Mouse (Mus musculus) liver, embryonic 14.5 days (tissue): ENCODE results near the gene Zbtb3. TPM values are rescaled to one million over a fixed set of nuclear protein-coding genes. Genes with fewer than 3 reads are reported as not detected.
A peak's percentile ranks its signal among the peaks of the same experiment; 100 is the strongest.

Experiments
- ATAC-seq: fragments of 200-750 bp; cut with Nextera tagmentation; 2 replicates; pipeline ENCODE4 v1.8.0; 2017; ENCODE audit warnings: moderate number of reproducible peaks, mild to moderate bottlenecking, moderate library complexity; ENCODE audit not compliant: insufficient read depth
- DNase-seq, 3 experiments: peaks; one replicate each; pipeline ENCODE4 v3.0.0-alpha.2; 2012 to 2013; ENCODE audit warnings: low read depth in 3 of 3, low spot score in 3 of 3
- H3K27ac ChIP-seq: fragments of 300-500 bp; sonication (generic); 2 replicates; pipeline ENCODE4 v1.5.1; 2014; ENCODE audit warnings: moderate library complexity, mild to moderate bottlenecking, control low read depth, inconsistent platforms
- H3K27me3 ChIP-seq: fragments of 300-500 bp; sonication (generic); 2 replicates; pipeline ENCODE4 v1.6.1; 2014; ENCODE audit warnings: mild to moderate bottlenecking, low read length, moderate library complexity; ENCODE audit not compliant: control insufficient read depth, insufficient read depth
- H3K36me3 ChIP-seq: fragments of 300-500 bp; sonication (generic); replicated peaks from 2 replicates; pipeline ENCODE4 v1.6.1; 2014; ENCODE audit warnings: low read depth; ENCODE audit not compliant: control insufficient read depth, insufficient read depth
- H3K4me1 ChIP-seq, 2 experiments: fragments of 200-500 bp in 1 of 2; fragments of 300-500 bp in 1 of 2; sonication (generic) in 1 of 2; replicated peaks; 2 replicates each; pipeline ENCODE4 v1.6.1; 2012 to 2014; ENCODE audit warnings: antibody characterized with exemption in 1 of 2, inconsistent platforms in 1 of 2, low read length in 1 of 2; ENCODE audit not compliant: control insufficient read depth in 2 of 2, insufficient read depth in 2 of 2
- H3K4me2 ChIP-seq: fragments of 300-500 bp; sonication (generic); 2 replicates; pipeline ENCODE4 v1.6.1; 2014; ENCODE audit warnings: low read depth, mild to moderate bottlenecking, control low read depth, moderate library complexity
- H3K4me3 ChIP-seq, 2 experiments: fragments of 200-500 bp in 1 of 2; fragments of 300-500 bp in 1 of 2; sonication (generic) in 1 of 2; 2 replicates each; pipeline ENCODE4 v1.5.1; 2012 to 2014; ENCODE audit warnings: low read depth in 2 of 2, low read length in 2 of 2, mild to moderate bottlenecking in 2 of 2, control low read depth in 1 of 2, inconsistent platforms in 1 of 2, moderate library complexity in 1 of 2; ENCODE audit not compliant: insufficient read depth in 1 of 2
- H3K9ac ChIP-seq: fragments of 300-500 bp; sonication (generic); replicated peaks from 2 replicates; pipeline ENCODE4 v1.6.1; 2014; ENCODE audit warnings: mild to moderate bottlenecking, control low read depth, moderate library complexity
- H3K9me3 ChIP-seq: fragments of 300-500 bp; sonication (generic); 2 replicates; pipeline ENCODE4 v1.6.1; 2016; ENCODE audit warnings: low read length, mixed read lengths; ENCODE audit not compliant: control insufficient read depth
- CTCF ChIP-seq: IDR thresholded peaks from 2 replicates; pipeline ENCODE4 v1.5.1; 2016; ENCODE audit warnings: antibody characterized with exemption, low read depth, control low read depth
- EP300 ChIP-seq: IDR thresholded peaks from 2 replicates; pipeline ENCODE4 v1.6.1; 2016; ENCODE audit warnings: antibody characterized with exemption, low read depth
- WGBS: fragments of 180-500 bp; shearing (Covaris S2); extraction: QIAGEN DNeasy Blood & Tissue Kit; methylation state at CpG from one replicate; pipeline ENCODE4 v1.1.7; 2014; ENCODE audit not compliant: insufficient replicate concordance; 5-methylcytosine and 5-hydroxymethylcytosine counted together
- polyA plus RNA-seq, 2 experiments: library from polyadenylated mRNA; depleted of rRNA in 1 of 2; stranded (reverse) in 1 of 2; unstranded in 1 of 2; fragments of >200 nt; fragmentation: Nextera tagmentation in 1 of 2; extraction: Ambion mirVana in 1 of 2; gene quantifications; 2 replicates each; pipeline versions ENCODE4 v1.2.1 to v1.2.3; 2012 to 2014

The Zbtb3 gene
- polyA plus RNA-seq, 2 experiments: 0.98 to 1.5 TPM

- Histone ChIP-seq H3K4me1 (peaks cover 14 to 18% of the 10 kb centered on the region in 2 experiments), H3K9ac (peak overlapping the region; percentile 97), H3K4me3 (peak overlapping the region in 1 of 2 experiments; percentile 92; a peak in 2 of 4 replicates), H3K4me2 (peak overlapping the region; percentile 95), H3K9me3 (no peaks in the 10 kb centered on the region), H3K27ac (peak overlapping the region; percentile 27), H3K27me3 (no peaks in the 10 kb centered on the region), H3K36me3 (peaks cover 27% of the 10 kb centered on the region)
- DNase-seq (no peak), ATAC-seq (no peak)
- TF ChIP-seq EP300: no peak
- TF ChIP-seq CTCF: no peak
- whole genome bisulfite sequencing: 26% methylated on average over 2 of the region's 2 CpGs
Measured at GRCm38 (mm10) chr19:8758899-8759298, 43.5 kb upstream of the Zbtb3 start.

DNA sequence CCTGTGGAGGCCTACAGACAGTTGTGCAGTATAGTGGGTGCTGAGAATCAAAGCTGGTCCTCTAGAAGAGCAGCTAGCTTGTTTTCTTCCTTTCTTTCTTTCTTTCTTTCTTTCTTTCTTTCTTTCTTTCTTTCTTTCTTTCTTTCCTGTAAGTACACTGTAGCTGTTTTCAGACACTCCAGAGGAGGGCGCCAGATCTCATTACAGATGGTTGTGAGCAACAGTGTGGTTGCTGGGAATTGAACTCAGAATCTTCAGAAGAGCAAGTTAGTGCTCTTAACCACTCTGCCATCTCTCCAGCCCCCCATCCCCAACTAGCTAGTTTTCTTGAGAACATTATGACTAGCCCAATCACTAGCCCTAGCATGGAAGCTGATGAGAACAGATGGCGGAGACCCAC lies 41.6 kb upstream of the Zbtb3 start:
- Histone ChIP-seq H3K4me2 (no peak overlapping the region), H3K27ac (no peak overlapping the region), H3K36me3 (peaks cover 36% of the 10 kb centered on the region), H3K9me3 (no peaks in the 10 kb centered on the region; the same call in 1 of the 2 replicates), H3K4me1 (peaks cover 13 to 15% of the 10 kb centered on the region in 2 experiments), H3K4me3 (no peak overlapping the region), H3K27me3 (no peaks in the 10 kb centered on the region), H3K9ac (no peak overlapping the region)
- ATAC-seq: no peak
- TF ChIP-seq EP300 (no peak), CTCF (peak; percentile 32; the same call in 1 of the 2 replicates)
- 77% methylated on average over 2 of the region's 2 CpGs for WGBS
- no peak for DNase-seq

DNA sequence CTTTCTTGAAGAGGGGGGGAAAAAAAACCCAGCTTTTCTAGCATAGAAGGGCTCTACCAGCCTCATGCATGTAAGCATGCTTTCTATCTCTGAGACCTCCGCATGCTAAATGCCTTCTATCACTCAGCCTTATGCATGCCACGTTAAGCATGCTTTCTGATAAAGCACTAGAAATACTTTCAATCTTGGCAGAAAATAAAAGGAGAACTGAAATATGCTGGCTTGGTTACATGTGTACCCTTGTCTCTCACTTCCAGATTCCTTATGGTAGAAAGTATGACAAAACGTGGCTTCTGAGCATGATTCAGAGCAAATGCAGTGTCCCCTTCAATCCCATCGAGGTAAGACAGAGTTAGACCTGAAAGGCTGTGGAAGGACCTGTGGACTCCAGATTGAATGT lies 39.1 kb upstream of the Zbtb3 start:
- H3K4me3 ChIP-seq: no peak overlapping the region
- H3K27me3 ChIP-seq: no peaks in the 10 kb centered on the region
- peaks cover 7 to 8% of the 10 kb centered on the region in 2 experiments for H3K4me1 ChIP-seq
- H3K9me3 ChIP-seq: no peaks in the 10 kb centered on the region; the same call in 1 of the 2 replicates
- H3K27ac ChIP-seq: no peak overlapping the region
- H3K4me2 ChIP-seq: no peak overlapping the region
- H3K9ac ChIP-seq: no peak overlapping the region
- DNase-seq (no peak), ATAC-seq (no peak)
- WGBS: 82% methylated on average over 4 of the region's 4 CpGs
- peaks cover 62% of the 10 kb centered on the region for H3K36me3 ChIP-seq
- no peak for TF ChIP-seq EP300
- TF ChIP-seq CTCF: no peak

GRCm38 (mm10) chr19:8765562-8765961 lies 36.8 kb upstream of the Zbtb3 start:
- peaks cover 4 to 5% of the 10 kb centered on the region in 2 experiments; a peak in 3 of 4 replicates for H3K4me1 ChIP-seq
- H3K4me3 ChIP-seq: no peak overlapping the region
- H3K27ac ChIP-seq: no peak overlapping the region
- H3K9ac ChIP-seq: no peak overlapping the region
- DNase-seq (no peak), ATAC-seq (no peak)
- no peak for TF ChIP-seq EP300
- TF ChIP-seq CTCF: no peak
- peaks cover 84% of the 10 kb centered on the region for H3K36me3 ChIP-seq
- H3K9me3 ChIP-seq: no peaks in the 10 kb centered on the region; the same call in 1 of the 2 replicates
- no peaks in the 10 kb centered on the region for H3K27me3 ChIP-seq
- 85% methylated on average over 9 of the region's 9 CpGs for WGBS
- no peak overlapping the region for H3K4me2 ChIP-seq

- 17% methylated on average over 29 of the region's 29 CpGs for WGBS
- ATAC-seq: no peak
- Histone ChIP-seq H3K9ac (peak within 1 kb of the TSS; percentile 93), H3K4me2 (peak within 1 kb of the TSS; percentile 92), H3K9me3 (no peaks in the 10 kb centered on the region; the same call in 1 of the 2 replicates), H3K27me3 (no peaks in the 10 kb centered on the region), H3K4me1 (peaks cover 24 to 28% of the 10 kb centered on the region in 2 experiments), H3K36me3 (peaks cover 67% of the 10 kb centered on the region), H3K4me3 (peak within 1 kb of the TSS; percentile 89 to 94), H3K27ac (peak within 1 kb of the TSS; percentile 80)
- TF ChIP-seq CTCF (peak; percentile 40), EP300 (no peak)
- peak in 1 of 3 experiments; percentile 50 for DNase-seq
Measured at GRCm38 (mm10) chr19:8770567-8771270, 31.6 kb upstream of the Zbtb3 start, which contains the start of gene Tmem223. Gene Tmem223 (plus strand): TSS chr19:8770996.
